Mouse (Mus musculus) lung, adult 2 months (tissue): ENCODE results near the gene Thsd7b.

Experiments
- CTCF ChIP-seq: fragments of 200-500 bp; IDR thresholded peaks from 2 replicates; pipeline ENCODE4 v1.5.1; 2011; ENCODE audit warnings: mild to moderate bottlenecking, low read length, control low read depth; ENCODE audit not compliant: insufficient read depth
- POLR2A ChIP-seq: fragments of 200-500 bp; IDR thresholded peaks from 2 replicates; pipeline ENCODE4 v1.6.1; 2011; ENCODE audit warnings: low read depth, mild to moderate bottlenecking, control low read depth, low read length, borderline replicate concordance; ENCODE audit errors: extremely low read depth

GRCm38 (mm10) chr1:129955478-129955877 lies 682.4 kb downstream of the Thsd7b start:
- TF ChIP-seq POLR2A (no peak), CTCF (no peak)
